Mouse (Mus musculus) hindbrain, embryonic 14.5 days (tissue): ENCODE data around the gene Pnma3. TPM values are rescaled to one million over a fixed set of nuclear protein-coding genes. Genes with fewer than 3 reads are reported as not detected.
"Not testable (repeated sequence)": the region's sequence is repeated elsewhere in the genome, so short reads cannot be mapped to it uniquely, and the experiment has no call there.

Experiments used
- ATAC-seq: fragments of 200-750 bp; cut with Nextera tagmentation; 2 replicates; pipeline ENCODE4 v1.8.0; 2017; ENCODE audit warnings: moderate number of reproducible peaks, mild to moderate bottlenecking, moderate TSS enrichment, moderate library complexity; ENCODE audit not compliant: low FRiP score
- DNase-seq: peaks from one replicate; pipeline ENCODE4 v3.0.0-alpha.2; 2015; ENCODE audit warnings: low spot score
- H3K27ac ChIP-seq: fragments of 300-500 bp; sonication (generic); 2 replicates; pipeline ENCODE4 v1.5.1; 2014; ENCODE audit warnings: mild to moderate bottlenecking, moderate library complexity
- H3K27me3 ChIP-seq: fragments of 300-500 bp; sonication (generic); 2 replicates; pipeline ENCODE4 v1.6.1; 2014; ENCODE audit warnings: mild to moderate bottlenecking, low read length, mixed read lengths; ENCODE audit not compliant: control insufficient read depth, insufficient read depth
- H3K36me3 ChIP-seq: fragments of 300-500 bp; sonication (generic); replicated peaks from 2 replicates; pipeline ENCODE4 v1.6.1; 2014; ENCODE audit not compliant: control insufficient read depth, insufficient read depth
- H3K4me1 ChIP-seq: fragments of 300-500 bp; sonication (generic); replicated peaks from 2 replicates; pipeline ENCODE4 v1.6.1; 2014; ENCODE audit warnings: antibody characterized with exemption, low read length, mixed read lengths; ENCODE audit not compliant: control insufficient read depth, insufficient read depth
- H3K4me2 ChIP-seq: fragments of 300-500 bp; sonication (generic); replicated peaks from 2 replicates; pipeline ENCODE4 v1.6.1; 2014; ENCODE audit warnings: mild to moderate bottlenecking, moderate library complexity
- H3K4me3 ChIP-seq: fragments of 300-500 bp; sonication (generic); replicated peaks from 2 replicates; pipeline ENCODE4 v1.5.1; 2014; ENCODE audit warnings: mild to moderate bottlenecking, low read length
- H3K9ac ChIP-seq: fragments of 300-500 bp; sonication (generic); 2 replicates; pipeline ENCODE4 v1.6.1; 2014
- H3K9me3 ChIP-seq: fragments of 300-500 bp; sonication (generic); 2 replicates; pipeline ENCODE4 v1.6.1; 2016; ENCODE audit warnings: low read length; ENCODE audit not compliant: control insufficient read depth
- WGBS: fragments of 180-500 bp; shearing (Covaris S2); extraction: QIAGEN DNeasy Blood & Tissue Kit; methylation state at CpG from one replicate; pipeline ENCODE4 v1.1.7; 2014; 5-methylcytosine and 5-hydroxymethylcytosine counted together
- polyA plus RNA-seq: library from polyadenylated mRNA; unstranded; fragments of >200 nt; fragmentation: Nextera tagmentation; extraction: Ambion mirVana; gene quantifications from 2 replicates; pipeline ENCODE4 v1.2.1, GENCODE M21; 2014

Gene Pnma3
- polyA plus RNA-seq, 1 experiment from 2014 or later: 2.8 TPM

GRCm38 (mm10) chrX:73082267-73083055, 17.9 kb downstream of the Pnma3 start, which contains the start of gene Xlr4a:
Gene Xlr4a (minus strand): TSS chrX:73082478.
- DNase-seq, ATAC-seq, H3K4me3 ChIP-seq, H3K4me2 ChIP-seq, H3K9me3 ChIP-seq, H3K9ac ChIP-seq, H3K36me3 ChIP-seq, H3K4me1 ChIP-seq, H3K27me3 ChIP-seq, H3K27ac ChIP-seq: not testable (repeated sequence)
- 83% methylated on average over 17 of the region's 19 CpGs for WGBS

GRCm38 (mm10) chrX:73096941-73097508, 32.4 kb downstream of the Pnma3 start, which contains the start of gene Xlr3a:
Gene Xlr3a (minus strand): TSS chrX:73097095.
- not testable (repeated sequence) for H3K27ac ChIP-seq, H3K36me3 ChIP-seq, H3K4me1 ChIP-seq, ATAC-seq, H3K27me3 ChIP-seq, H3K9ac ChIP-seq, DNase-seq, H3K9me3 ChIP-seq, H3K4me2 ChIP-seq, H3K4me3 ChIP-seq
- 74% methylated on average over 12 of the region's 13 CpGs for WGBS

GRCm38 (mm10) chrX:73116747-73117146, 52.2 kb downstream of the Pnma3 start, which contains the start of gene Gm14685:
Gene Gm14685 (plus strand): TSS chrX:73117047.
- H3K9me3 ChIP-seq, H3K4me1 ChIP-seq: not testable (repeated sequence)
- WGBS: no CpG with 5 or more reads among the region's 7 CpGs

More at GRCm38 (mm10) chrX:73116747-73117146, 52.2 kb downstream of the Pnma3 start, which contains the start of gene Gm14685:
- not testable (repeated sequence) for H3K9ac ChIP-seq, H3K4me2 ChIP-seq, H3K27ac ChIP-seq, H3K27me3 ChIP-seq, ATAC-seq, H3K4me3 ChIP-seq, H3K36me3 ChIP-seq, DNase-seq

Other genes starting within 250 kb of the Pnma3 start
- 3.8 and 6.4 TPM in 2 replicates for gene Gabrq, start 239.6 kb upstream of the Pnma3 start, polyA plus RNA-seq
- gene Cetn2, start 146.4 kb upstream of the Pnma3 start, polyA plus RNA-seq: 78.6 and 81.5 TPM in 2 replicates
- 51.0 and 58.6 TPM in 2 replicates for gene Nsdhl, start 146.2 kb upstream of the Pnma3 start, polyA plus RNA-seq
- 1.2 and 1.4 TPM in 2 replicates for gene Zfp185, start 77.4 kb upstream of the Pnma3 start, polyA plus RNA-seq
- not detected in 2 replicates for gene Pnma5, start 27.7 kb upstream of the Pnma3 start, polyA plus RNA-seq
- not detected in 2 replicates for gene Xlr4a, start 17.7 kb downstream of the Pnma3 start, polyA plus RNA-seq
- 4.8 and 7.7 TPM in 2 replicates for gene Xlr3a, start 32.3 kb downstream of the Pnma3 start, polyA plus RNA-seq
- 0.31 and 0.80 TPM in 2 replicates for gene Gm14685, start 52.3 kb downstream of the Pnma3 start, polyA plus RNA-seq
- gene Xlr5b, start 84.0 kb downstream of the Pnma3 start, polyA plus RNA-seq: not detected in 2 replicates
- 0.59 TPM in 1 of 2 replicates, not detected in the other for gene DXBay18, start 84.7 kb downstream of the Pnma3 start, polyA plus RNA-seq
- gene Spin2d, start 112.2 kb downstream of the Pnma3 start, polyA plus RNA-seq: not detected in 2 replicates
- gene Xlr3b, start 127.4 kb downstream of the Pnma3 start, polyA plus RNA-seq: 21.1 and 42.4 TPM in 2 replicates
- gene Xlr4b, start 149.5 kb downstream of the Pnma3 start, polyA plus RNA-seq: 0.38 and 0.63 TPM in 2 replicates
- gene F8a, start 163.5 kb downstream of the Pnma3 start, polyA plus RNA-seq: 30.2 and 31.4 TPM in 2 replicates
- gene Xlr4c, start 178.3 kb downstream of the Pnma3 start, polyA plus RNA-seq: 0.16 and 0.30 TPM in 2 replicates
- gene Xlr3c, start 200.6 kb downstream of the Pnma3 start, polyA plus RNA-seq: 0.23 and 0.46 TPM in 2 replicates
- not detected in 2 replicates for gene Xlr5a, start 228.2 kb downstream of the Pnma3 start, polyA plus RNA-seq
- gene Xlr5c, start 228.2 kb downstream of the Pnma3 start, polyA plus RNA-seq: not detected in 2 replicates